Mouse (Mus musculus) lung, postnatal 0 days (tissue): Measurements from ENCODE around the gene S1pr4. TPM values are rescaled to one million over a fixed set of nuclear protein-coding genes. Genes with fewer than 3 reads are reported as not detected.

Experiments used
- ATAC-seq: fragments of 200-750 bp; cut with Nextera tagmentation; 2 replicates; pipeline ENCODE4 v1.8.0; 2017; ENCODE audit warnings: moderate library complexity
- DNase-seq: peaks from one replicate; pipeline ENCODE4 v3.0.0-alpha.2; 2016; ENCODE audit warnings: low spot score
- H3K27ac ChIP-seq: fragments of 300-500 bp; sonication (generic); 2 replicates; pipeline ENCODE4 v1.5.1; 2014; ENCODE audit warnings: antibody characterized with exemption, mild to moderate bottlenecking, low read length, mixed read lengths
- H3K27me3 ChIP-seq: fragments of 300-500 bp; sonication (generic); replicated peaks from 2 replicates; pipeline ENCODE4 v1.6.1; 2014; ENCODE audit warnings: low read length, mixed read lengths; ENCODE audit not compliant: insufficient read depth
- H3K36me3 ChIP-seq: fragments of 300-500 bp; sonication (generic); 2 replicates; pipeline ENCODE4 v1.6.1; 2014; ENCODE audit warnings: low read length, mixed read lengths; ENCODE audit not compliant: insufficient read depth
- H3K4me1 ChIP-seq: fragments of 300-500 bp; sonication (generic); 2 replicates; pipeline ENCODE4 v1.6.1; 2014; ENCODE audit warnings: antibody characterized with exemption, low read depth, low read length, mixed read lengths; ENCODE audit not compliant: insufficient read depth
- H3K4me2 ChIP-seq: fragments of 300-500 bp; sonication (generic); replicated peaks from 2 replicates; pipeline ENCODE4 v1.6.1; 2014; ENCODE audit warnings: low read depth, mild to moderate bottlenecking, low read length, moderate library complexity, mixed read lengths
- H3K4me3 ChIP-seq: fragments of 300-500 bp; sonication (generic); 2 replicates; pipeline ENCODE4 v1.5.1; 2014; ENCODE audit warnings: low read depth, low read length
- H3K9ac ChIP-seq: fragments of 300-500 bp; sonication (generic); replicated peaks from 2 replicates; pipeline ENCODE4 v1.6.1; 2014; ENCODE audit warnings: low read depth, mild to moderate bottlenecking
- H3K9me3 ChIP-seq: fragments of 300-500 bp; sonication (generic); 2 replicates; pipeline ENCODE4 v1.6.1; 2016; ENCODE audit warnings: low read length, mixed read lengths
- CTCF ChIP-seq: IDR thresholded peaks from 2 replicates; pipeline ENCODE4 v1.5.1; 2016; ENCODE audit warnings: antibody characterized with exemption, mild to moderate bottlenecking
- EP300 ChIP-seq: IDR thresholded peaks from 2 replicates; pipeline ENCODE4 v1.6.1; 2016; ENCODE audit warnings: antibody characterized with exemption, mild to moderate bottlenecking, control low read depth
- WGBS: fragments of 180-500 bp; shearing (Covaris S2); extraction: QIAGEN DNeasy Blood & Tissue Kit; methylation state at CpG from one replicate; pipeline ENCODE4 v1.1.7; 2014; 5-methylcytosine and 5-hydroxymethylcytosine counted together
- polyA plus RNA-seq: library from polyadenylated mRNA; unstranded; fragments of >200 nt; fragmentation: Nextera tagmentation; extraction: Ambion mirVana; gene quantifications from 2 replicates; pipeline ENCODE4 v1.2.1, GENCODE M21; 2015

The S1pr4 gene
- polyA plus RNA-seq, 1 experiment from 2014 or later, result 19.3 TPM

DNA sequence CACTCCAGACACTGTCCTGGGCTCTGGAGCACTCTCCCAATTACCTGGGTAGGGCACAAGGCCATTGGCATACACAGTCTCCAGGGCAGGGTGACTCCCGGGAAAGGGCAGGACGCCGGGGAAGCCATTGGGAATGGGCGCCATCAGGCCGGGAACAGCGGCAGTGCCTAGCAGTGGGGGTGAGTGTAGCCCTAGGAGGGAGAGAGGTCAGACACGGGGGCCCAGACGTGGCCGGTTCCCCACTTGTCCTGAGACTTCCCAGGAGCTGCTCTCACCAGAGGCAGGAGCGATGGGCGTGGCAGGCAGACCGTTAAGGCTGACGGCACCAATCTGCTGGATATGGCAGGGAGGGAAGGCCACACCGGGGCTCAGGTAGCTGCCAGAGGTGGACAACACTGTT lies 33.1 kb downstream of the S1pr4 start:
- ATAC-seq, result no peak
- no peak overlapping the region for H3K27ac ChIP-seq
- H3K4me3 ChIP-seq, result no peak overlapping the region
- DNase-seq, result no peak
- 54% methylated on average over 14 of the region's 14 CpGs for WGBS
- H3K4me2 ChIP-seq, result no peak overlapping the region
- no peaks in the 10 kb centered on the region for H3K36me3 ChIP-seq
- H3K27me3 ChIP-seq, result peaks cover 11% of the 10 kb centered on the region
- TF ChIP-seq EP300 (no peak), CTCF (no peak)
- no peaks in the 10 kb centered on the region for H3K9me3 ChIP-seq
- no peaks in the 10 kb centered on the region for H3K4me1 ChIP-seq
- no peak overlapping the region for H3K9ac ChIP-seq

DNA sequence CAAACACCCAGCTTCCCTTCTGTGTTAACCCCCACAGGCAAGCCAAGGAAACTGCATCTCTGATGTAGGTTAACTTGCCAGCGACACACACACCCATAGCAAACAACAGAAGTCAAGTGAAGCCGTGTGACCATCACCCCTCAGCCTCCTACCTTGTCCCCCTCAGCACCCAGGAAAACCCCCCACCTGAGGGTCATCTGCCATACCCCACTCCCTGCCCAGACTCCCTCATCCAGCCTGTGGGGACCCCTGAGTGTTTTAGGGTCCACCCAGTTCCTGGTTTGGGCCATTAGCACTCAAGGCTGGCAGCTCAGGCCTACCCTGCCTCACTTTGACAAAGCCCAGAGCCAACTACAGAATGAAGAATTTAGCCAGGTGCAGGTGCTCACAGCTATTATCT lies 33.9 kb downstream of the S1pr4 start:
- 62% methylated on average over 2 of the region's 2 CpGs for WGBS
- no peak for DNase-seq
- Histone ChIP-seq H3K27ac (no peak overlapping the region), H3K4me3 (no peak overlapping the region), H3K4me1 (no peaks in the 10 kb centered on the region), H3K9me3 (no peaks in the 10 kb centered on the region), H3K4me2 (no peak overlapping the region), H3K9ac (no peak overlapping the region), H3K27me3 (peaks cover 11% of the 10 kb centered on the region), H3K36me3 (no peaks in the 10 kb centered on the region)
- TF ChIP-seq CTCF (no peak), EP300 (no peak)
- no peak for ATAC-seq

DNA sequence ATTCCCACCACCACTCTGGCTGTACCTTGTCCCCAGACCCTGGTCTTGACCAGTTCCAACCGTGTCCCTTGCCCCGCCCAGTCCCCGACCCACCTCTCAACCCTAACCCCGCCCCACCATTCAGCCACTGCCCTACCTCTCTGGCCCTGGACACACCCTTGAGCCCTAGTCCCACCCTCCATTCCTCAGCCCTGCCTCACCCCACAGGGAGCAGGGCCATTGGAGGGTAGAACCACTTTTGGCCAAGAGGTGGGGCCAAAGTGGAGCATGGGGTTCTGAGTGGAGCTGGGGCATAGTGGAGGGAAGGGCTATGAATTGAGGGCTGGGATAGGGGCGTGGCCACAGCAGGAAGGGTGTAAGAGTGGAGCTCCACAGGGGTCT lies 34.7 kb downstream of the S1pr4 start:
- H3K9me3 ChIP-seq, result no peaks in the 10 kb centered on the region
- no peak overlapping the region for H3K4me3 ChIP-seq
- H3K4me2 ChIP-seq, result no peak overlapping the region
- no peaks in the 10 kb centered on the region for H3K4me1 ChIP-seq
- ATAC-seq, result peak; percentile 78
- 7% methylated on average over 5 of the region's 5 CpGs for WGBS
- H3K27me3 ChIP-seq, result peaks cover 14% of the 10 kb centered on the region
- H3K27ac ChIP-seq, result no peak overlapping the region
- H3K9ac ChIP-seq, result no peak overlapping the region
- no peaks in the 10 kb centered on the region for H3K36me3 ChIP-seq
- DNase-seq, result peak; percentile 75
- TF ChIP-seq EP300 (no peak), CTCF (peak; percentile 18; the same call in 1 of the 2 replicates)

DNA sequence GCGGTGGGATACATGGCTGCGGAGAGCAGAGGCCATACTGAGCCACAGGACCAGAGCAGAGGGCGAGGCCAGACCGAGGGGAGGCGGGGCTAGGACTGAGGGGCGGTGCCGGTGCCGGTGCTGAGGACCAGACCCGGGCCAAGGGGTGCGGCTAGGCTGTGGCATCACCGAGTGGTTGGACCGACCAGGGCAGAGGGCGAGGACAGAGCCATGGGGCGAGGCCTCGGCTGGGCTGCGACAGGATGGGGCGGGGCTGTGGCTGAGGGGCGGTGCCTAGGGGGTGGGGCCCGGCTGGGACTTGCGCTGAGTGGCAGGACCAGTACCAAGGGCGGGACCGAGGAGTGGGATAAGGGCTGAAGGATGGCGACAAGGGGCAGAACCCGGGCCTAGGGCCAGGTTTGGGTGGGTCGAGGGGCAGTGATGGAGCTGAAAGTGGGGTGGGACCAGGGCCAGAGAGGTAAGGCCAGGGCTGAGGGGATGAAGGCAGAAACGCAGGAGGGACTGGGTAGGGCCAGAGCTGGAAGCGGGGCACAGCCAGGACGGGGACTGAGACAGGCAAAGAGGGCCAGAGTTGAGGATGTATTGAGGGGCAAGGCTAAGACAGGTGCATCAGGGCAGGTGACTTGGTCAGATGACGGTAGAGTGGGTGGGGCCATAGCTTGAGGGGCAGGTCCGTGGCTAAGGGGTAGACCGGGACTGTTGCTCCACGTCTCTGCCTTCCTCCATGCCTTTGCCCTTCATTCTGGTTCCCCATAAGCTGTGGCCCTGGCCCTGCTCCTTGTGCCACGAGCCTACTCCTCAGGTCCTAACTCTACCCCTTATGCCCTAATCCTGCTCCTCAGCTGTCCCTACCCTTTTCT lies 35.3 kb downstream of the S1pr4 start:
- H3K27me3 ChIP-seq, result peaks cover 19% of the 10 kb centered on the region
- no peaks in the 10 kb centered on the region for H3K9me3 ChIP-seq
- peak; percentile 86 for ATAC-seq
- peak overlapping the region; percentile 14; the same call in 1 of the 2 replicates for H3K4me3 ChIP-seq
- H3K9ac ChIP-seq, result no peak overlapping the region
- TF ChIP-seq CTCF, result no peak
- TF ChIP-seq EP300, result no peak
- peak overlapping the region; percentile 30; the same call in 1 of the 2 replicates for H3K4me2 ChIP-seq
- WGBS, result 3% methylated on average over 29 of the region's 33 CpGs
- H3K4me1 ChIP-seq, result no peaks in the 10 kb centered on the region
- DNase-seq, result peak; percentile 78
- no peak overlapping the region for H3K27ac ChIP-seq
- no peaks in the 10 kb centered on the region for H3K36me3 ChIP-seq

DNA sequence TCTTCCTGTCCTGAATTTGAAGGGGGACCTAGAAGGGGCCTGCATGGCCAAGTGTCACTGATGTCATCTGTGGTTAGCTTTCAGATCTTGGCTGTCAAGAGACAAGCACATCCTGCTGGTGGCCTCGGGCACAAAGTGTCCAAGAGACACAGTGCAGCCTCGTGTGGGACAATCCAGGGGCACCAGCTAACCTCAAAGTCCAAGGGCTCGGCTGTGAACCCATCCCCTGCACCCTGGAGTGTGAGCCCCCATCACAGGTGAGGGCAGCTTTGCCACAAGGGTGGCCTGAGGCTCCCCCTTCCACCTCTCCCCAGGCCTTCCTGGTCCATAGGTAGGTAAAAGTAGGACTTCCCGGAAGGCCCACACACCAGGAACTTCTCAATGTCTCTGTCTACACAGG lies 36.4 kb downstream of the S1pr4 start:
- 64% methylated on average over 4 of the region's 4 CpGs for WGBS
- ATAC-seq (no peak), DNase-seq (no peak)
- Histone ChIP-seq H3K27ac (no peak overlapping the region), H3K4me2 (no peak overlapping the region), H3K9ac (no peak overlapping the region), H3K27me3 (peaks cover 24% of the 10 kb centered on the region), H3K9me3 (no peaks in the 10 kb centered on the region), H3K36me3 (no peaks in the 10 kb centered on the region), H3K4me1 (no peaks in the 10 kb centered on the region), H3K4me3 (no peak overlapping the region)
- no peak for TF ChIP-seq CTCF

DNA sequence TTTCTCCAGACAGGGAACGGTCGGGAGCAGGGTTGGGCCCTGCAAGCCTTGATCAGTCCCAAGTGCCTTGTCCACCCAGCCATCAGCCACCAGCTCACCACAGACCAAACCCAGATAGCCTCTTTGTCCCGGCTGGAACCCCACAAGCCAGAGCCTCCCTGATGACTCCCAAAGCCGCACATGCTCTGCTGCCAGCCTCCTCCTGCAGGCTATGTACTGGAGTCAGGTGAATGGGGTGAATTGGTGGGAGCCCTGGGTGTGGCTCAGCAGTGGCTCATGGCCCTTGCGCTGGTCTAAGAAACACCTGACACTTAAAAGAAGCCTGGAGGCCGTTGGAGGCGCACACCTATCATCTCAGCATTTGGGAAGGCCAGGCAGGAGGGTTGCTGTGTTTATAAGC lies 37.0 kb downstream of the S1pr4 start:
- Histone ChIP-seq H3K27me3 (peaks cover 24% of the 10 kb centered on the region), H3K27ac (no peak overlapping the region), H3K9me3 (no peaks in the 10 kb centered on the region), H3K9ac (no peak overlapping the region), H3K4me1 (no peaks in the 10 kb centered on the region), H3K36me3 (no peaks in the 10 kb centered on the region), H3K4me3 (no peak overlapping the region), H3K4me2 (no peak overlapping the region)
- 71% methylated on average over 7 of the region's 7 CpGs for WGBS
- no peak for TF ChIP-seq EP300
- TF ChIP-seq CTCF, result no peak
- no peak for DNase-seq
- no peak for ATAC-seq
